Mouse (Mus musculus) embryonic facial prominence, embryonic 12.5 days (tissue): Measurements from ENCODE around the gene 1700029P11Rik. TPM values are rescaled to one million over a fixed set of nuclear protein-coding genes. Genes with fewer than 3 reads are reported as not detected.

Experiments
- ATAC-seq: fragments of 200-750 bp; cut with Nextera tagmentation; 2 replicates; pipeline ENCODE4 v1.8.0; 2017; ENCODE audit not compliant: insufficient number of reproducible peaks, insufficient read depth, low FRiP score, low TSS enrichment
- H3K27ac ChIP-seq: fragments of 300-500 bp; sonication (generic); 2 replicates; pipeline ENCODE4 v1.5.1; 2016; ENCODE audit warnings: mild to moderate bottlenecking
- H3K27me3 ChIP-seq: fragments of 300-500 bp; sonication (generic); 2 replicates; pipeline ENCODE4 v1.6.1; 2016; ENCODE audit warnings: mild to moderate bottlenecking, moderate library complexity
- H3K36me3 ChIP-seq: fragments of 300-500 bp; sonication (generic); 2 replicates; pipeline ENCODE4 v1.6.1; 2016; ENCODE audit warnings: mild to moderate bottlenecking
- H3K4me1 ChIP-seq: fragments of 300-500 bp; sonication (generic); 2 replicates; pipeline ENCODE4 v1.6.1; 2016
- H3K4me2 ChIP-seq: fragments of 300-500 bp; sonication (generic); replicated peaks from 2 replicates; pipeline ENCODE4 v1.6.1; 2016; ENCODE audit warnings: mild to moderate bottlenecking, moderate library complexity
- H3K4me3 ChIP-seq: fragments of 300-500 bp; sonication (generic); 2 replicates; pipeline ENCODE4 v1.5.1; 2016; ENCODE audit warnings: mild to moderate bottlenecking
- H3K9ac ChIP-seq: fragments of 300-500 bp; sonication (generic); 2 replicates; pipeline ENCODE4 v1.6.1; 2016; ENCODE audit warnings: mild to moderate bottlenecking, moderate library complexity
- H3K9me3 ChIP-seq: fragments of 300-500 bp; sonication (generic); 2 replicates; pipeline ENCODE4 v1.6.1; 2016; ENCODE audit warnings: mild to moderate bottlenecking, moderate library complexity
- WGBS: fragments of 180-500 bp; shearing (Covaris S2); methylation state at CpG from one replicate; pipeline ENCODE4 v1.1.7; 2016; 5-methylcytosine and 5-hydroxymethylcytosine counted together
- polyA plus RNA-seq: library from polyadenylated mRNA; unstranded; fragments of >200 nt; fragmentation: Nextera tagmentation; extraction: Ambion mirVana; gene quantifications from 2 replicates; pipeline ENCODE4 v1.2.1, GENCODE M21; 2016

Gene 1700029P11Rik
- not detected in 2 replicates for polyA plus RNA-seq

GRCm38 (mm10) chr15:81980321-81980720 lies at the start of gene 1700029P11Rik:
1700029P11Rik (plus strand) TSS chr15:81980540.
- no peak within 1 kb of the TSS for H3K4me3 ChIP-seq
- no peaks in the 10 kb centered on the region for H3K9me3 ChIP-seq
- no peaks in the 10 kb centered on the region for H3K27me3 ChIP-seq
- no peaks in the 10 kb centered on the region for H3K36me3 ChIP-seq
- H3K4me2 ChIP-seq: no peak within 1 kb of the TSS
- 93% methylated on average over 23 of the region's 23 CpGs for WGBS
- no peak within 1 kb of the TSS for H3K9ac ChIP-seq
- no peak for ATAC-seq
- H3K27ac ChIP-seq: no peak within 1 kb of the TSS
- H3K4me1 ChIP-seq: no peaks in the 10 kb centered on the region

- no peak for ATAC-seq
- Histone ChIP-seq H3K36me3 (no peaks in the 10 kb centered on the region), H3K27ac (no peak overlapping the region), H3K4me1 (peaks cover 19% of the 10 kb centered on the region), H3K4me3 (no peak overlapping the region), H3K27me3 (no peaks in the 10 kb centered on the region), H3K9me3 (no peaks in the 10 kb centered on the region), H3K9ac (no peak overlapping the region), H3K4me2 (no peak overlapping the region)
- WGBS: 40% methylated on average over 12 of the region's 12 CpGs
Observed at GRCm38 (mm10) chr15:81932951-81933470, 47.3 kb upstream of the 1700029P11Rik start.

GRCm38 (mm10) chr15:81933986-81934385 lies 46.4 kb upstream of the 1700029P11Rik start:
- no peaks in the 10 kb centered on the region for H3K36me3 ChIP-seq
- H3K4me1 ChIP-seq: peaks cover 19% of the 10 kb centered on the region
- no peaks in the 10 kb centered on the region for H3K27me3 ChIP-seq
- no peak overlapping the region for H3K4me3 ChIP-seq
- H3K9ac ChIP-seq: no peak overlapping the region
- no peak overlapping the region for H3K27ac ChIP-seq
- no peak overlapping the region for H3K4me2 ChIP-seq
- H3K9me3 ChIP-seq: no peaks in the 10 kb centered on the region
- ATAC-seq: no peak
- WGBS: 83% methylated on average over 1 of the region's 1 CpGs

GRCm38 (mm10) chr15:81935869-81936637 lies 44.3 kb upstream of the 1700029P11Rik start:
- WGBS: 55% methylated on average over 7 of the region's 7 CpGs

GRCm38 (mm10) chr15:81936679-81937078 lies 43.7 kb upstream of the 1700029P11Rik start, which contains the start of gene Csdc2:
Csdc2 (plus strand) TSS chr15:81936759.
- ATAC-seq: peak; percentile 52; the same call in 1 of the 2 replicates
- WGBS: under 1% methylated on average over 12 of the region's 12 CpGs
- Histone ChIP-seq H3K27me3 (no peaks in the 10 kb centered on the region), H3K36me3 (no peaks in the 10 kb centered on the region), H3K9ac (peak within 1 kb of the TSS; percentile 58), H3K4me3 (peak within 1 kb of the TSS; percentile 49), H3K9me3 (no peaks in the 10 kb centered on the region), H3K27ac (0 out of 2 replicates have a peak within 1 kb of the TSS, but pooled peaks have one; percentile 38), H3K4me1 (peaks cover 19% of the 10 kb centered on the region), H3K4me2 (peak within 1 kb of the TSS; percentile 78)

More at GRCm38 (mm10) chr15:81935869-81936637, 44.3 kb upstream of the 1700029P11Rik start:
- Histone ChIP-seq H3K4me1 (peaks cover 19% of the 10 kb centered on the region), H3K27ac (0 out of 2 replicates have a peak overlapping the region, but pooled peaks have one; percentile 38), H3K27me3 (no peaks in the 10 kb centered on the region), H3K9ac (peak overlapping the region; percentile 32; the same call in 1 of the 2 replicates), H3K4me3 (peak overlapping the region; percentile 49), H3K4me2 (peak overlapping the region; percentile 78), H3K36me3 (no peaks in the 10 kb centered on the region), H3K9me3 (no peaks in the 10 kb centered on the region)
- ATAC-seq: no peak

- Histone ChIP-seq H3K27ac (0 out of 2 replicates have a peak overlapping the region, but pooled peaks have one; percentile 38), H3K27me3 (no peaks in the 10 kb centered on the region), H3K36me3 (no peaks in the 10 kb centered on the region), H3K9me3 (no peaks in the 10 kb centered on the region), H3K4me3 (peak overlapping the region; percentile 49), H3K9ac (peak overlapping the region; percentile 58), H3K4me1 (peaks cover 19% of the 10 kb centered on the region), H3K4me2 (peak overlapping the region; percentile 78)
- no peak for ATAC-seq
- WGBS: 8% methylated on average over 19 of the region's 19 CpGs
Observed at GRCm38 (mm10) chr15:81937098-81937972, 43.0 kb upstream of the 1700029P11Rik start.

- peaks cover 22% of the 10 kb centered on the region for H3K4me1 ChIP-seq
- WGBS: 31% methylated on average over 2 of the region's 2 CpGs
- no peaks in the 10 kb centered on the region for H3K9me3 ChIP-seq
- H3K27ac ChIP-seq: no peak overlapping the region
- no peak overlapping the region for H3K4me3 ChIP-seq
- no peaks in the 10 kb centered on the region for H3K27me3 ChIP-seq
- H3K36me3 ChIP-seq: no peaks in the 10 kb centered on the region
- no peak overlapping the region for H3K9ac ChIP-seq
- 0 out of 2 replicates have a peak overlapping the region, but pooled peaks have one; percentile 78 for H3K4me2 ChIP-seq
- 0 out of 2 replicates have a peak, but pooled peaks have one; percentile 13 for ATAC-seq
Observed at GRCm38 (mm10) chr15:81938246-81938645, 42.1 kb upstream of the 1700029P11Rik start.

GRCm38 (mm10) chr15:81939157-81939715 lies 41.1 kb upstream of the 1700029P11Rik start:
- no peaks in the 10 kb centered on the region for H3K9me3 ChIP-seq
- H3K27ac ChIP-seq: no peak overlapping the region
- no peak overlapping the region for H3K4me2 ChIP-seq
- no peaks in the 10 kb centered on the region for H3K36me3 ChIP-seq
- H3K27me3 ChIP-seq: no peaks in the 10 kb centered on the region
- 88% methylated on average over 10 of the region's 10 CpGs for WGBS
- no peak for ATAC-seq
- no peak overlapping the region for H3K4me3 ChIP-seq
- H3K9ac ChIP-seq: no peak overlapping the region
- H3K4me1 ChIP-seq: peaks cover 25% of the 10 kb centered on the region

GRCm38 (mm10) chr15:81939774-81940173 lies 40.6 kb upstream of the 1700029P11Rik start:
- Histone ChIP-seq H3K4me2 (no peak overlapping the region), H3K36me3 (no peaks in the 10 kb centered on the region), H3K27ac (no peak overlapping the region), H3K4me3 (no peak overlapping the region), H3K27me3 (no peaks in the 10 kb centered on the region), H3K4me1 (peaks cover 25% of the 10 kb centered on the region), H3K9ac (no peak overlapping the region), H3K9me3 (no peaks in the 10 kb centered on the region)
- ATAC-seq: no peak
- 85% methylated on average over 4 of the region's 4 CpGs for WGBS

GRCm38 (mm10) chr15:81940219-81940618 lies 40.1 kb upstream of the 1700029P11Rik start:
- Histone ChIP-seq H3K36me3 (no peaks in the 10 kb centered on the region), H3K4me1 (peaks cover 25% of the 10 kb centered on the region), H3K9me3 (no peaks in the 10 kb centered on the region), H3K4me2 (no peak overlapping the region), H3K27me3 (no peaks in the 10 kb centered on the region), H3K27ac (no peak overlapping the region), H3K9ac (no peak overlapping the region), H3K4me3 (no peak overlapping the region)
- ATAC-seq: no peak
- WGBS: 89% methylated on average over 5 of the region's 5 CpGs

GRCm38 (mm10) chr15:81941010-81941409 lies 39.3 kb upstream of the 1700029P11Rik start:
- no peaks in the 10 kb centered on the region for H3K36me3 ChIP-seq
- no peak overlapping the region for H3K9ac ChIP-seq
- 83% methylated on average over 2 of the region's 2 CpGs for WGBS
- H3K27ac ChIP-seq: no peak overlapping the region
- ATAC-seq: no peak
- no peaks in the 10 kb centered on the region for H3K27me3 ChIP-seq
- no peaks in the 10 kb centered on the region for H3K9me3 ChIP-seq
- H3K4me3 ChIP-seq: no peak overlapping the region
- peaks cover 23% of the 10 kb centered on the region for H3K4me1 ChIP-seq
- no peak overlapping the region for H3K4me2 ChIP-seq
